Mouse (Mus musculus): ENCODE data around the gene Urod. TPM values are rescaled to one million over a fixed set of nuclear protein-coding genes. Genes with fewer than 3 reads are reported as not detected.
A peak's percentile ranks its signal among the peaks of the same experiment; 100 is the strongest.

Gene Urod
- polyA plus RNA-seq (2017; shearing (Covaris generic)), result 10 to 100 TPM; 66.2 to 80.0 (median 77.7) TPM

DNA sequence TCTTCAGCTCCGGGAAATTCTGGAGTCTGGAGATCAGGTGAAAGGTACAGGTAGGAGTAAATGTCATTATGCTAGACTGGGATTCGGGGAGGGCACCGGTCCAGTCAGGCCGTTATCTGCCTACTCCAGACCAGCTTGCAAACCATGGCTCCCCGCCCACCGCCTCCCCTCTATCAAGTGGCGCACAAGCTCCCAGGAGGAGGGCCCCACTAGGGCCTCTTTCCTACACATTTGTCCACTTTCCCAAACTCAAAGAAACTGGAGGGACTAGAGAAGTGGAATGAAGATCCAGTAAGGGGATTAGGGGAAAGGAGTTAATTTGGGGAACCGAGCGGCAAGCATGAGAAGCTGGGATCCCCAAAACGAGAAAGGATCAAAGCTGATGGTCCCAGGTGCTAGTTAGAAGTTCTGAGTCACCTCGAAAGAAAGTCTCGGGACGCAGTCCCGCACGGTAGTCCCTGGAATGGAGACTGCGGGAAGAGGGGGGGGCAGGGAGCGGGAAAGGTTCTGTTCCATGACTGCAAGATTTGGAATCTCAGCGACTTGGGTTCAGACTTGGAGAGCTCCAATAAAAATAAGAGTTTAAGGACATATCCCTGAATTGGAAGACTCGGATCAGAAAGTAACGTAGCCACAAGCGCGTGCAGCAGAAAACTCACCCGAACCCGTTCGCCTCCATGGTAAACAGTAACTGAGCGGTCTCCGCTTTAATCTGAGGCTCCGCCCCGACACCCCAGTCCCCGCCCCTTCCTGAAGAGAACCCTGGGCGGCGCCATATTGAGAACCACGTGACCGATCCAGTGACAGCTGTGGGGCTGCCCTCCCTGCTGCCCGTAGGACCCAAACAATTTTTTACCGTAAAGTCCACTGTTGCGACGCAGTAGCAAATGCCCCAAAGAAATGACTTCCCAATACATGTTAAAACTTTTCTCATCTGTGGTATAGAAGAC is at the start of gene Urod:
Gene Urod, minus strand, starts transcription at position 742 of the 950 bp plus-strand sequence.
- peak; percentile 91 for ATAC-seq

DNA sequence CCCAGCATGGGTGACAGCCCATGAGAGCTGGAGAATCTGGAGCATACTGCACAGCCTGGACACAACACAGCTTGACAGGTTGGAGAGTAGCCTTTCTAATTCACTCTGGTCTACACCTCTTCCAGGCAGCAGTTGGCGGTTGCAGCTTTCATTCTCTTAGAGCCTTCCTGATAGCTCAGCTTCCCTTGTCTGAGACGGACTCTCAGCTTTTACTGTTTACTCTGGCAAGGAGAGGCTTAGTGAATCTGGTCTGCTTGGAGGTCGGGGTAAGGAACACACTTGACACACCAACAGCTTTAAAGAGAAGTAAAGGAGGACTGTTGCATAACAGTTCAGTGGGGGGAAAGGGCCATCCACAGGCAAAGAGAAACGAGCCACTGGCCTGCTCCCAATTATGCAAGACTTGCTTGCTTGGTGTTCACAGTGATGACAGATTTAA is 47.1 kb upstream of the Urod start:
- ATAC-seq, result no peak

DNA sequence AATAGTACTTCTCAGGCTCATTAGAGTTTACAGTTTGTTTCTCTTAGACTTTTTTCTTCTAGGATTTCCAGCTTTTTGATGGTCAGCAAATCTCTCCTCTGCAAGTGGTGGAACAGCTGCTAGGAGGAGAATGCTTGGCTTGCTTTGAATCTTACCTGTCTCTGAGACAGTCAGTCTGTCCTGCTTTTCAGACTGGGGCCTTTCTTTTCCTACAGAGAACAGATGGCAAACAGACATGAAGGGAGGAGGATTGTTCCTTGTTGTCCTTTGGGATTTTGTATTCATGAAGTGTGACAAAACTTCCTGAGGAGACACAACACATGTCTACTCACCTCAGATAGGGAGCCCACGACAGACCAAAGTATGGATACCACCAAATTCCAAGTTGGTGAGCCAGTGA is 46.6 kb upstream of the Urod start:
- no peak for ATAC-seq

DNA sequence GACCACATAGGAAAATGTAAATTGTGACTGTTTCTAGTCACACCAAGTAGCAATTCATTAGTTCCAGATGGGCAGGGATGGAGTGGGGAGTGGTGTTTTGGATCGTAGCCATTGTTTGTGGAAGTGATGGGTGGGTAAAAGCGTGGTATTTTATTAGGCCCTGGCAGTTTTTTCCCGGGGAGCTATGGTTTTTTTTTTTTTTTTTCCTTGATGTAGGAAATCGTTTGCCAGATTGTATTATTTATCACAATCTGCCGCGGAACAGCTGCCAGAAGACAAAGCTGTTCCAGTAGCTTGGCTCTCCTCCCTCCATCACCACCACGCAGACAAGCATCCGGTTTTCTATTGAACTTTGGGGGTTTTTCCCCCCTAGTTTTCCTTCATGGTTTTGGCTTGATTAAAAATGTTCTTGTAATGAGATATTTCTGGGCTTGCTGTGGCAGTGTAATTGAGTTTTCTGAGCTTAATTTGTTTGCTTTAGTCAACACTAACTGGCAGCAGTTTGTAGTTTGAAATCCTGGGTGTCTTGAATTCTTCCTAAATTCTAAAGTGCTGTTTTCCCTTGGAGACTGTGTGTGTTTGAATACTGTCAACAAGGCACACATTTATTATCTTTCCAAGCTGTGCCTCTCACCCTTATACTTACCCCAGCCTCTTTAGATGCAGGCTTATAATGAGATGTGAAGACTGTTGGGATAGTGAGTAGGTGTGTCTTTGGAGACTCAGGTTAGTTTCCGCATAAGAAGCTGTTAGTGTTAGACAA is 45.9 kb upstream of the Urod start:
- ATAC-seq, result no peak

DNA sequence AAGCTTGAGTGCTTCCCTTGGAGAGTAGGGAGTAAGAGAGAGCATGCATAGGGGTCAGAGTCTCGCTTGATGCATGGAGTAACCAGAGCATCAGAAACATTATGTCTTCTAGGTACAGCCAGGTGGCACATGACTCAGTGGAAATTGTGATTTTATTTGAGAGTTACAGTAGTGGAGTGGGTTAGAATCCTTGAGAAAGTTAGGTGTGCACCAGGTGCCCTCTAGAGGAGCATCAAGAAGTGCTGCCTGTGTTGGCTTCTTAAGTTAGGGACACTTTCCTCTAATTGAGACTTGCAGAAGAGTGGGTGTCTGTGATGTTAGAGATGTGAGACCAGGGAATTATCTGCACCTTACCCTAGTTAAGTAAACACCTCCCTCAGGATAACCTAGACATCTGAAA is 36.9 kb upstream of the Urod start:
- ATAC-seq, result no peak

DNA sequence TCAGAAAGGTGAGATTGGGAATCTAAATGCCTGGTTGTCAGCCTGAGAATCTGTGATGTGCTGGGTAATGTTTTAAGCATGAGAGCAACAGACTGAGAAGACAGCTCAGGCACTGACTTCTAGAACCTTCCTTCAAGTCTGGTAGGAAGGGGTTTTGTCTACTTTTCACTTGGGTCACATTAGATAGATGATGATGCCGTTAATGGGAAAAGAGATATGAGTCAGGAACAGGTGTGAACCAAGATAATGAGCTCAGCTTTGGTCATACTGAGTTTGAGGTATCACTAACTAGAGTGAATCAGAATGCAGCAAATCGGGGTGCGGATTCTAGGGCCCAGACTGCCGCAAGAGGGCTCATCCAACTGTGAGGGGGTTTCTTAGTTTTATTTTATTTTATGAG is 29.3 kb upstream of the Urod start:
- no peak for ATAC-seq

DNA sequence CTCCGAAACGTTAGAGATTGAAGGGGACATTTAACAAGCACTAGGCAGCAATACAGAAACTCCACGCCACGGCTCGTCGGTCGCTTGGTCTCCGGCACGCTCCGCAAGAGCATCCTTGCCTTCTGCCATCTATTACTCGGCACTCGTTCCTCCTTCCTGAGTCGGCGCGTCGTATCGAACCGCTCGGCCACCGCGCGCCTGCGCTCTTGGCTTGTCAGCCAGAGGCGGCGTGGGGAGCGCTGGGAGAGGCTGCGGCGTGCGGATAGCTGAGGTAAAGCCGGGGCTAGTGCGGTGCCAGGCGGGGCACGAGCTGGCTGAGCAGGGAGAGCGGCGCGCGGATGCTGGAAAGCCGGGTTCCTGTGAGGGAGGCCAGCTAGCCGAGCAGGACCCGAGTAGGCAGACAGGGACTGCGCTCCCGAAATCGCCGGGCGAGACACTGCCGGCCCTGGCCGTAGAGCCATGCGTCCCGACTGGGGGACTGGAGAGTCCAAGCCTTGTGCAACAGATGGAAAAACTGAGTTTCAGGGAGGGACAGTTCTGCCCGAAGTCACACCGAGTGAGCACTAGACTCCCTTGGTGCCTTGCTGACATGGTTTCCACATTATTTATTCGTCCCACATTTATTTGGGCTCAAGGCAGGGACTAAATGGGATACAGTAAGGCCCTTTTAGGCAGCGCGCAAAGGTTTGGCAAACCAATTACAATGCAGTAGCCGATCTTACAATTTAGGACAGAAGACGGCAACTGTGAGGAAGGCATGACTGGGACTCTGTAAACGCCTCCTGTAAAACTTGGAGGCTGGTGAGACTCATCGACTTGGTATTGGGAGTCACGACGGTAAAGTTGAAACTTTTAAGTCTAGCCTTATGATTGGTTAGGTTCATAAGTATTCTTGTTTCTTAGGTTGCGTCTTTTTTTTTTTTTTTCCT is 25.3 kb upstream of the Urod start, which contains the start of gene Eif2b3:
Gene Eif2b3, plus strand, starts transcription at position 197 of the 929 bp plus-strand sequence.
- peak; percentile 99 for ATAC-seq

DNA sequence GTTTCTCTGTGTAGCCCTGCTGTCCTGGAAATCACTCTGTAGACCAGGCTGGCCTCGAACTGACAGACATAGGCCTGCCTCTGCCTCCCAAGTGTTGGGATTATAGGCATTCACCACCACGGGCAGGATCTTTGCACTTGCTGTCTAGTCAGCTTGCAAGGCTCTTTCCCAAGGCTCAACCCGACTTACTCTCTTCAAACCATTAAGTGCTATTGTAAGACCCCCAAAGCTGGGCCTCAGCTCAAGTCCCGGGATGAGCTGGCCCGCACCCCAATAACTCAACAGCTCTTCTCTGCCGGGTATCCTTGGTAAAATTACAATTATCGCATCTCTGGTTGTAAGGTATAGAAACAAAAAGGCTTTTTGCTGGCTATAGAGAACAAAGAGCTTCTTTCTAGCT is 24.1 kb upstream of the Urod start:
- no peak for ATAC-seq

DNA sequence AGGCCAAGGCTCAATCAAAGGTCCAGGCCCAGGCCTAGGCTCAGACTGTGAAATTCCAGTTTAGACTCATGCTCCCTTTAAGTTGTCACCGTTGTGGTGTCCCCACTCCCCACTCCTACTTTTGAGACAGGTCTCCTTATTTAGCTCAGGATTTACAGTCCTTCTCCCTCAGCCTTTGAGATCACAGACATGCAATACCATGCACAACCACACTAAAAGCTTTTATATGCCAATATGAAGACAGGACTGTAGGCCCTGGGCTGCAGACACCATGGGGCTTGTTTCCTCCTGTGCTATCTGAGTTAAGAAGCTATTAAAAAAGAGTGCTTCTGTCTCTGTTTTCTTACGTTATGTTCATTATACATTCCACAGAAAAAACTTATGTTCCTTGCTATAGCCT is 23.5 kb upstream of the Urod start:
- no peak for ATAC-seq

DNA sequence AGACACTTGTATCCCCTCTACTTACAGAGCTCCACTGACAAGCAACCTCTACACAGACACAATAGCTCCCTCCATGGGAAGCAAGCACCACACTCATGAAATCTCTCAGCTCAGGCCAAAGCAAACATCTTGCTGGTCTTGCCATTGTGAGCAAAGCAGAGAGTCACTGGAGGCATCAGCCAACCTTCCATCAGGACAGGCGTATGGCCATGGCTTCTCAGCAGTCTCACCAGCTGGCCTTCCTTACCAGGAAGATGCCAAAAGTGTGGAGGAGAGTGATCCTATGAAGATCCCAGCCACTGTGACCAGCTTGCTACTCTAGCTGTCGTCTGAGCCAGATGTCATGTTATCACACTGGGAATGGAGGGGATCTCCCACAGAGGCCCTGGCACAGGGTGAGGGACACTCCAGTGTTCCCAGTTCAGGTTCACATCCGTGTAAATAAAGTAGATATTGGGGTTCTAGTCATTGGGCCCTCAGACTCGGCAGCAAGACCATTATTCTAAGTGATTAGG is 20.7 kb upstream of the Urod start:
- ATAC-seq, result no peak

DNA sequence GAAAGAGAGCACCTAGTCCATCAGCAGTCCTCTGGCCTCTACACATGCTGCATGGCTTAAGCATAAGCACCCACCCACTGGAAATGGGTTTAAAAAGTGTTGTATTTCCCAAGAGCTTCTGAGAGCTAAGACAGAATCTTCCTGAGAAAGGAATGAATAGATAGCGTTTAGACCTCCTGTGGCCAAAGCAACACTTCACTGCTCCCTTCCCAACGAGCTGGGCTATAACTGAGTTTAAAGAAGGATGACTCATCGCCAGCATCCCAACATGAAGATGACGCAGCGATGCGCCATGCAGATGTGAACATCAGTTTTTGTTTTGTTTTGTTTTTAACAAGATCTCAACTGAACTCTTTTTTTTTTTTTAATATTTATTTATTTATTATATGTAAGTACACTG is 19.4 kb upstream of the Urod start:
- no peak for ATAC-seq

DNA sequence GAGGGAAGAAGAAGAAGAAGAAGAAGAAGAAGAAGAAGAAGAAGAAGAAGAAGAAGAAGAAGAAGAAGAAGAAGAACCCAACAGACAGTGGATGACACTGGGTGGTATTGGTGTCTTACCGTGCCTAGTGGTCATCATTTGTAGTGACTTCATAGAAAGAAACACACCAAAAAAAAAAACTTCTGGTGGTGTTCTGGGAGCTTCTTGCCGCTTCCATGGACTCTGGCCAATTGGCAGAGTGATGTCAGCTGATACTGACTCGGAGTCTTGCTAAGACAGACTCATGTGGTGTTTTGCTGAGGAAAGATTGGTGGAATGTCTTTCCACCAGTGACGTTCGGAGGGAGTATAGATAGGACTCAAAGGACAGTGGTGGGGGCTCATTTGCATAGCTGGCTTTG is 16.0 kb upstream of the Urod start:
- no peak for ATAC-seq

DNA sequence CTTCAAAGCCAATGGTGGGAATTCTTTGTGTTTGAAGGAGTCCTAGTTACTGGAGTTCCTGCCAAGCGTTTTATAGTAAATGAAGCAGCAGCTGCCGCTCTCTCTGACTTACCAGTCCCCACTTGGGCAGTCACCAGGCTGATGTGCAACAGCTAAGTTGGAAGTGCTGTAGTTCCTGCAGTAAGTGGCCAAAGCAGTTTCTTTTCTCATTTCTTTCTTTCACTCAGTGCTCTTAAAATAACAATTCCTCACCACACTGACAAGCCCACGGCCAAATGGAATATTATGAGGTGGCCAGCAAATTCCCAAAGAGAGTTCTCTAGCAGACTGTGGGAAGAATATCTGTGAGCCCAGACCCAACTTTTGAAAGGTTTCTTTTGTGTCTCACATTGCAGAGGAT is 12.8 kb upstream of the Urod start:
- no peak for ATAC-seq

DNA sequence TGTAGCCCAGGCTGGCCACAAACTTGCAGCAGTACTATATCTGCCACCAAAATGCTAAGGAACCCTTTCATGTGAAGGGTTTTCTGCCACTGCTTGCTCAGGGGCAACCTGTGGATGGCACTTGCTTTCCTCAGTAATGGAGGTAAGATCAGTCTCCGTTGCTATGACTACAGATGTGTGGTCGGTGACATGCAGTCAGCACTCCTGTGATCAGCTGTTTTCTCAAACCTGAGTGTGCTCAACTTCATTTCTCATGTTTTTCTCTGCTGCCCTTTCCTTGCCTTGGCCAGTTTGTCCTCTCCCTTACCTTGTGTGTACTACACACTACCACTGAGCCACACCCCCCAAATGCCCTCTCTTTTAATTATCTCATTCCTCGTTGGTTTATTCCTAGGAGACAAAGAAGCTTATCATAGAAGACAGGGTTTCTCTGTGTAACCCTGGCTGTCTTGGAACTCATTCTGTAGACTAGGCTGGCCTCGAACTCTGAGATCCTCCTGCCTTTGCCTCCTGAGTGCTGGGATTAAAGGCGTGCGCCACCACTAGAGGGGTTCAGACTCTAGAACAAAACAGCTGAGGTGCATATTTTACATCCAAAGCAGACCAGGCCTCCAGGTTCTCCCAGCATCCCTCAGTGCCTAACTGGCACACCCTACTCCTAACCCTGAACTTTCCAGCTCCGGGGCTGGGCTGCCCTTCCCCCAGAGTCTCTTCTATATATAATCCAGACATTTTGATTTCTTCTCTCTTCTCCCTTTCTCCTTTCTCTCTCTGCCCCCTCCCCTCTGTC is 11.6 kb upstream of the Urod start:
- ATAC-seq, result no peak

DNA sequence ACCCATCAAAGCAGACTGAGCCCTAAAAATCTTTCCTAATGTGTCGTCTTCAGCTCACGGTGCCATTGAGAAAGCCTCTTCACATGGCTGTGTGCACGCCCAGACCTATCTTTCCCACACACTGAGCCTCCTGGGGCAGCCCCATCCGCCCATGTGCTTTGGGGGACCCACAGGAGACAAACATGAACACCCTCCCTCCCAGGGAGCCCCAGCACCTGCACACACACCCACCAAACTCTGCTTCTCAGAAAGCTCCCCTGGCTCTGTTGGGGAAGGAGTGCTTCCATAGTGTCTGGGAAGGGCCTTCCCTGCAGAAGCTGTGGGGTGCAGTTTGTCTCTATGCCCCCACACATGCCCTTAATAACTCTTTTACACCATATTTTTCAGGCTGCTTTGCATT is 10.4 kb upstream of the Urod start:
- ATAC-seq, result no peak

DNA sequence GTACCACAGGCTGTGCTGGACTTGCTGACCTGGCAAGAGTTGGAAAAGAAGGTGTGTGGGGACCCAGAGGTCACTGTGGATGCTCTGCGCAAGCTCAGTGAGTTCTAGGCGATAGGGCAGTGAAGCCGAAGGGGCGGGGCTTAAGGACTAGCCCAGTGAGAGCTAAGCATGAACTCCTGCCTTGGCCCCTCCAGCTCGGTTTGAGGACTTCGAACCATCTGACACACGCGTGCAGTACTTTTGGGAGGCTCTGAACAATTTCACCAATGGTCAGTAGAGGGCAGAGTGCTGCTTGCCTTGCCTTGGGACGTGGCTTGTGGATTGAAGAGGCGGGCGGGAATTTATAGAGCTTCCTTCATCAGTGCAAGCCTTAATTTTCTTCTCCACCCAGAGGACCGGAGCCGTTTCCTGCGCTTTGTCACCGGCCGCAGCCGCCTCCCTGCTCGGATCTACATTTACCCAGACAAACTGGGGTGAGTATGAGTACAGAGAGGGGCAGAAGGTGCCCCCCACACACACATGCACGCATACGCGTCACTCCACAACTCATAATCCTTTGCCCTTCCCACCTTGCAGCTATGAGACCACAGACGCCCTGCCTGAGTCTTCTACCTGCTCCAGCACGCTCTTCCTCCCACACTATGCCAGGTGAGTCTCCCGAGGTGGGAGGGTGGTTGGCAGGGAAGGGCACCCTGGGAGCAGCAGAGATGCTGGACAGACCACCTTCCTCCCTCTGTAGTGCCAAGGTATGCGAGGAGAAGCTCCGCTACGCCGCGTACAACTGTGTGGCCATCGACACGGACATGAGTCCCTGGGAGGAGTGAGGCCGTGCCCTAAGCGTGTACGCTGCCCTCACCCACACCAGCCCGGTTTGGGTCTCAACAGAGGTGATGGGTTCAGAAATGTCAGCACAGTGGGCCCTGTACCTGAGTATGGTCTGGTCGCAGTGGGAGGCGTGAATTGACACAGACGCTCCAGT is 8.6 kb upstream of the Urod start:
- ATAC-seq, result peak; percentile 70

DNA sequence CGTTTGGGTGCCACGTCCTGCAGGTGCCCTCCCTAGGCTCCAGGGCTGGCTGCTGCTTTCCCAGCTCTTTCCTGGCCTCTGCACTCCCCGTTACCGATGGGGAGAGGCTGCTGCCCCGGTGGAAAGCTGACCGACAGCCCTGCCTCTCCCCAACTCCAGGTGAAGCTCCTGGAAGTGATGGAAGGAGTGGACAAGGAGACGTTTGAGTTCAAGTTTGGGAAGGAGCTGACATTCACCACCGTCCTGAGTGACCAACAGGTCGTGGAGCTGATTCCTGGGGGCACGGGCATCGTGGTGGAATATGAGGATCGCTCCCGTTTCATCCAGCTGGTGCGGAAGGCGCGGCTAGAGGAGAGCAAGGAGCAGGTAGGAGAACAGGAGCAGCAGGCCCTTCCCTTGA is 7.7 kb upstream of the Urod start:
- ATAC-seq, result no peak

DNA sequence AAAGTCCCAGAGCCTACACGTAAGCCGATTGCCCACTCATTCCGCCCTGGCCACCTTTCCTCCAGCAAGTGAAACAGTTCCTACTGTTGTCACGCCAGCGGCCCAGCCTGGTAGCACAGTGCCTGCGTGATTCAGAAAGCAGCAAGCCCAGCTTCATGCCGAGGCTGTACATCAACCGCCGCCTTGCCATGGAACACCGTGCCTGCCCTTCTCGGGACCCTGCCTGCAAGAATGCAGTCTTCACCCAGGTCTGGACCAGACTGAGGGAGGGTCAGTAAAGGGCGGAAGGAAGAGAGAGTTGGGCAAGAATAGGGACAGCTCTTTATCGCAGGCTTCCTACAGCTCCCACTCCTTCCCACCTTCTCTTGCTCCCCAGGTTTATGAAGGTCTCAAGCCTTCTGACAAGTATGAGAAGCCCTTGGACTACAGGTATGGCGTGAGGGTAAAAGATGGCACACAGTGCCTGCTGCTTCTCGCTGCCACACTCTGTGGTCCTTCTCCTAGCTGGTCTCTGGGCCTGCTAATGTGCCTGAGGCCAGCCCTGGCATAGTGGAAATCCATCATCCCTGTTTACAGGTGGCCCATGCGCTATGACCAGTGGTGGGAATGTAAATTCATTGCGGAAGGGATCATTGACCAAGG is 5.4 kb upstream of the Urod start:
- ATAC-seq, result no peak

DNA sequence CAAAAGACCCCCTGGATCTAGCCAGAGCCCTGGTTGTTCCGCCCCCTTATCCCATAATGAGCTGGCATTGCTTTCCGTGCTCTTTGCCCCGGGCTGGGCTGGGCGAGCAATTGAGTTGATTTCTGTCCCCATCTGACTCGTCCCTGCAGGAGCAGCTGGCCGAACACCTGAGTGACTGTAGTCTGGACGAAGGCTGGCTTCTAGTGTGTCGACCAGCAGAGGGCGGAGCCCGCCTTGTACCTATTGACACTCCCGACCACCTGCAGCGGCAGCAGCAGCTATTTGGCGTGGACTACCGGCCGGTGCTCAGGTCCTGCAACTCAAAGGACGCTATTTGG is 1.6 kb upstream of the Urod start:
- ATAC-seq, result no peak

All from inflammation-experienced regulatory T-cells, adult 6 months (primary cell).